Mouse (Mus musculus): ENCODE measurements around the gene Slc39a9.

The Slc39a9 gene

GRCm38 (mm10) chr12:80654659-80655025 is 11.0 kb downstream of the Slc39a9 start:
- no peak for DNase-seq

- DNase-seq: no peak
Measured at GRCm38 (mm10) chr12:80658661-80659060, 15.0 kb downstream of the Slc39a9 start.

- DNase-seq: no peak
Measured at GRCm38 (mm10) chr12:80662322-80662721, 18.6 kb downstream of the Slc39a9 start.

GRCm38 (mm10) chr12:80663935-80664334 is 20.3 kb downstream of the Slc39a9 start:
- DNase-seq: no peak

GRCm38 (mm10) chr12:80668391-80668790 is 24.7 kb downstream of the Slc39a9 start:
- DNase-seq: no peak

- DNase-seq: no peak
Measured at GRCm38 (mm10) chr12:80673170-80673569, 29.5 kb downstream of the Slc39a9 start.

- DNase-seq: no peak
Measured at GRCm38 (mm10) chr12:80681340-80681739, 37.7 kb downstream of the Slc39a9 start.

GRCm38 (mm10) chr12:80683554-80683953 is 39.9 kb downstream of the Slc39a9 start:
- no peak for DNase-seq

GRCm38 (mm10) chr12:80684316-80684715 is 40.6 kb downstream of the Slc39a9 start:
- no peak for DNase-seq

- DNase-seq: peak; percentile 69
Measured at GRCm38 (mm10) chr12:80687788-80688211, 44.1 kb downstream of the Slc39a9 start.

GRCm38 (mm10) chr12:80689696-80690095 is 46.0 kb downstream of the Slc39a9 start:
- no peak for DNase-seq

- DNase-seq: no peak
Measured at GRCm38 (mm10) chr12:80691671-80692091, 48.0 kb downstream of the Slc39a9 start.

GRCm38 (mm10) chr12:80692269-80692972 is 48.7 kb downstream of the Slc39a9 start, which contains the start of gene Plekhd1:
Plekhd1 (plus strand) TSS chr12:80692591.
- DNase-seq: peak; percentile 78

GRCm38 (mm10) chr12:80693700-80694099 is 50.0 kb downstream of the Slc39a9 start:
- no peak for DNase-seq

- DNase-seq: no peak
Measured at GRCm38 (mm10) chr12:80695004-80695403, 51.3 kb downstream of the Slc39a9 start.

GRCm38 (mm10) chr12:80698526-80699143 is 55.0 kb downstream of the Slc39a9 start:
- no peak for DNase-seq

GRCm38 (mm10) chr12:80699144-80699531 is 55.5 kb downstream of the Slc39a9 start:
- no peak for DNase-seq

GRCm38 (mm10) chr12:80701332-80701731 is 57.6 kb downstream of the Slc39a9 start:
- no peak for DNase-seq

GRCm38 (mm10) chr12:80706208-80706914 is 62.7 kb downstream of the Slc39a9 start:
- no peak for DNase-seq

- peak; percentile 56 for DNase-seq
Measured at GRCm38 (mm10) chr12:80706915-80707604, 63.4 kb downstream of the Slc39a9 start.

GRCm38 (mm10) chr12:80715915-80716314 is 72.2 kb downstream of the Slc39a9 start:
- no peak for DNase-seq

GRCm38 (mm10) chr12:80719141-80719540 is 75.5 kb downstream of the Slc39a9 start:
- DNase-seq: no peak

GRCm38 (mm10) chr12:80720507-80720906 is 76.8 kb downstream of the Slc39a9 start:
- no peak for DNase-seq

Measured in cerebellum, adult 11-12 months (tissue).